Mouse (Mus musculus) liver, adult 2 months (tissue): ENCODE measurements around the gene Cltc. TPM values are rescaled to one million over a fixed set of nuclear protein-coding genes. Genes with fewer than 3 reads are reported as not detected.

Experiments used
- DNase-seq: peaks from one replicate; pipeline ENCODE4 v3.0.0-alpha.2; 2011; ENCODE audit warnings: low read depth, low spot score; ENCODE audit errors: extremely low read depth
- H3K27ac ChIP-seq: fragments of 200-500 bp; replicated peaks from 2 replicates; pipeline ENCODE4 v1.5.1; 2012; ENCODE audit warnings: low read depth, mild to moderate bottlenecking, control low read depth, inconsistent platforms, low read length; ENCODE audit not compliant: insufficient read depth
- H3K27me3 ChIP-seq: fragments of 200-500 bp; 2 replicates; pipeline ENCODE4 v1.6.1; 2012; ENCODE audit warnings: mild to moderate bottlenecking, moderate library complexity, low read length, inconsistent platforms; ENCODE audit not compliant: control insufficient read depth, insufficient read depth
- H3K36me3 ChIP-seq: fragments of 200-500 bp; 2 replicates; pipeline ENCODE4 v1.6.1; 2012; ENCODE audit warnings: low read length, inconsistent platforms; ENCODE audit not compliant: control insufficient read depth, insufficient read depth
- H3K4me1 ChIP-seq: fragments of 200-500 bp; 2 replicates; pipeline ENCODE4 v1.6.1; 2011; ENCODE audit warnings: low read length; ENCODE audit not compliant: control insufficient read depth, insufficient read depth
- H3K4me3 ChIP-seq: fragments of 200-500 bp; 2 replicates; pipeline ENCODE4 v1.5.1; 2011; ENCODE audit warnings: low read depth, mild to moderate bottlenecking, control low read depth, low read length, moderate library complexity; ENCODE audit not compliant: insufficient read depth
- H3K79me2 ChIP-seq: fragments of 200-500 bp; 2 replicates; pipeline ENCODE4 v1.6.1; 2012; ENCODE audit warnings: inconsistent platforms, mild to moderate bottlenecking, low read length, moderate library complexity; ENCODE audit not compliant: control insufficient read depth, insufficient read depth
- H3K9ac ChIP-seq: fragments of 200-500 bp; 2 replicates; pipeline ENCODE4 v1.6.1; 2012; ENCODE audit warnings: low read depth, mild to moderate bottlenecking, control low read depth, inconsistent platforms, low read length
- CTCF ChIP-seq: fragments of 200-500 bp; IDR thresholded peaks from 2 replicates; pipeline ENCODE4 v1.5.1; 2011; ENCODE audit warnings: low read depth, low read length, control low read depth
- POLR2A ChIP-seq: fragments of 200-500 bp; IDR thresholded peaks from 2 replicates; pipeline ENCODE4 v1.6.1; 2011; ENCODE audit warnings: low read length, control low read depth; ENCODE audit not compliant: insufficient read depth; ENCODE audit errors: extremely low read depth
- WGBS: fragments of 180-500 bp; shearing (Covaris S2); methylation state at CpG from one replicate; pipeline ENCODE4 v1.1.7; 2018; 5-methylcytosine and 5-hydroxymethylcytosine counted together
- polyA plus RNA-seq: library from polyadenylated mRNA; depleted of rRNA; stranded (reverse); fragments of >200 nt; gene quantifications from 2 replicates; pipeline ENCODE4 v1.2.3, GENCODE M21; 2012
- total RNA-seq: library from RNA; depleted of rRNA; stranded (reverse); fragments of >200 nt; gene quantifications from 2 replicates; pipeline ENCODE4 v1.2.3, GENCODE M21; 2014

The Cltc gene
- total and polyA plus RNA-seq, 2 experiments = 49.9 to 191 TPM

- TF ChIP-seq CTCF (no peak), POLR2A (no peak)
- no peak for DNase-seq
- no peaks in the 10 kb centered on the region for H3K27me3 ChIP-seq
- peak overlapping the region; percentile 90 for H3K27ac ChIP-seq
- no peaks in the 10 kb centered on the region for H3K36me3 ChIP-seq
- H3K79me2 ChIP-seq = peaks cover 20% of the 10 kb centered on the region; the same call in 1 of the 2 replicates
- H3K4me1 ChIP-seq = peaks cover 10% of the 10 kb centered on the region
- H3K4me3 ChIP-seq = peak overlapping the region; percentile 85
- peak overlapping the region; percentile 89 for H3K9ac ChIP-seq
- WGBS = under 1% methylated on average over 18 of the region's 18 CpGs
Observed at GRCm38 (mm10) chr11:86757142-86757479, 254 bp downstream of the Cltc start.

DNA sequence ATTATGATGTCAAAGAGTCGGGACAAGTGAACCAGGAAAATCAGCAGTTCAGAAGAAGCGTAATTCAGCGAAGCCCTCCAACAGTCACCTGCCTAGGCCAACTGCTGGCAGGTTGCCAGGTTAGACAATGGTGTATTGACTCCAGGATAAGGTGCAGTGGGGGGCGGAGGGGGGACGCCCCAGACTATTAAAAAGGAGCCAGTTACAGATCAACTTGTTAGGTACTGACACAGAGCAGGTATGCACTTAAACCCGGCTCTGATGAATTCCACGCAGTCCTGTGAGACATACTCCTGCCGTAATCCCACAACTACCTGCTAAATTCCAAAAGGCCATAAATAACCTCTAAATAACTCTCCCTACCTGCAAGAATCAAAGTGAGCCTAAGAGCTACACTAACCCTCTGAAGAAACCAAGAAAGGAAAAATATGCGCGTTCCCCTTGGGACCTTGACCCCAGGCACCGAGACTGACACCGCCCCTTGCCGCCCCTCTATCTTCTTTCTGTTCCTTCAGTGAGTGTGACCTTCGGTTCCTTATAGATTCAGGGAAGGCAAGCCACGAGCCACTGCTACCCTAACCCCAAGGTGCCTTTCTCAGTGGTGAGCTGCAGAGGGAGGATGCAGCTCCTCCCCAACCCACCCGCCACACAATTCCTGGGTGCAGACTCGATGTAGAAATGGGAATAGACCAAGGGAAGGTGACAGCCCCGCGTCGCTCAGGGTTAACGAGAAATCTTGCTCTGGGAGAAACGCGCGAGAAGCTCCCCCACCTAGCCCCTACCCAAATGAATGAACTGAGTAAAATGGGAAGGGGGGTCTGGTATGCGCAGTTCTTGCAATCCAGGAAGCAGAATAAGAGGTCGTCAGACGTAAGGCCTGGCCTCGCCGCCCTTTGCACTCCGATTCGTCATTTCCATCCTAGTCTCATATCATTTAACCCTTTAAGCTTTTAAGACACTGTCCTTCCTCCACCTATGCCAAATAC is 916 bp downstream of the Cltc start:
- H3K79me2 ChIP-seq = peaks cover 22% of the 10 kb centered on the region; the same call in 1 of the 2 replicates
- peaks cover 11% of the 10 kb centered on the region for H3K4me1 ChIP-seq
- H3K4me3 ChIP-seq = peak overlapping the region; percentile 85
- WGBS = under 1% methylated on average over 31 of the region's 31 CpGs
- H3K9ac ChIP-seq = peak overlapping the region; percentile 89
- H3K27ac ChIP-seq = peak overlapping the region; percentile 90
- no peaks in the 10 kb centered on the region for H3K36me3 ChIP-seq
- DNase-seq = peak; percentile 80
- TF ChIP-seq POLR2A (no peak), CTCF (no peak)
- H3K27me3 ChIP-seq = no peaks in the 10 kb centered on the region

- Histone ChIP-seq H3K4me1 (peaks cover 23% of the 10 kb centered on the region), H3K9ac (no peak overlapping the region), H3K79me2 (peaks cover 37% of the 10 kb centered on the region; the same call in 1 of the 2 replicates), H3K4me3 (no peak overlapping the region), H3K27me3 (no peaks in the 10 kb centered on the region), H3K27ac (no peak overlapping the region), H3K36me3 (0 out of 2 replicates have a peak, but pooled peaks cover 2% of the 10 kb centered on the region)
- no peak for DNase-seq
- TF ChIP-seq CTCF (no peak), POLR2A (no peak)
Observed at GRCm38 (mm10) chr11:86752404-86752803, 5.0 kb downstream of the Cltc start.

- Histone ChIP-seq H3K36me3 (0 out of 2 replicates have a peak, but pooled peaks cover 2% of the 10 kb centered on the region), H3K27ac (no peak overlapping the region; the same call in 1 of the 2 replicates), H3K4me1 (peaks cover 23% of the 10 kb centered on the region), H3K27me3 (no peaks in the 10 kb centered on the region), H3K4me3 (no peak overlapping the region), H3K79me2 (peaks cover 37% of the 10 kb centered on the region; the same call in 1 of the 2 replicates), H3K9ac (no peak overlapping the region)
- DNase-seq = no peak
- no peak for TF ChIP-seq POLR2A
- TF ChIP-seq CTCF = no peak
- 83% methylated on average over 1 of the region's 1 CpGs for WGBS
Observed at GRCm38 (mm10) chr11:86751010-86751409, 6.4 kb downstream of the Cltc start.

DNA sequence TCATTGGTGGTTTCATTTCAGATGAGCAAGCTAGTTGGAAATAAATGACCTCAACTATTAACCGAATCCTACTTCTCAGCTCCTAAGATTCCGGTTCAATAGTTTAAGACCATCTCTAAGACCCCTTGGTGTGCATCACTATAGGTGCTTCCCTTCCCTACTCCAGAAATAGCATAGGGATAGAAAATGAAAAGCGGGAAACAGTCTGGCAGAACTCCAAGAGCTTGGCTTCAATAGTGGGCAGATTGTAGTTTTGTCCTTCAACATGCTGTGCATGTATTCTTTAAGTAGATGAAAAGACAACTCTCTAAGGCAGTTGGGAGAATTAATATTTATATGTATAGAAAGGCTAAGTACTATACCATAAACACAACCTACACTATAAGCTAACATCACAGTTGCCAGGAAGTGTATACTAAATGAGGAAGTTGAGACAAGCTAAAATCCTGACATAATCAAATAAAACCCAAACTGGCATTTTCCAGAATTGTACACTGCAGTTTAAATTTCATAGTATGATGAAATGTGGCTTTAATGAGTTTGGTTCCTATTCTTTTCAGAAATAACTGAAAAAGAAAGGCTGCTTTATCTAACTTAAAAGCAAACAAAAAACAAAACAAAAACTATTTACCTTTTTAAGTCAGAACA is 7.5 kb downstream of the Cltc start:
- WGBS = 58% methylated on average over 3 of the region's 3 CpGs
- TF ChIP-seq POLR2A (no peak), CTCF (no peak)
- H3K79me2 ChIP-seq = peaks cover 45% of the 10 kb centered on the region
- H3K9ac ChIP-seq = no peak overlapping the region
- no peak overlapping the region for H3K27ac ChIP-seq
- H3K36me3 ChIP-seq = peaks cover 2% of the 10 kb centered on the region; the same call in 1 of the 2 replicates
- H3K4me1 ChIP-seq = peaks cover 31% of the 10 kb centered on the region
- no peak overlapping the region for H3K4me3 ChIP-seq
- DNase-seq = no peak
- H3K27me3 ChIP-seq = no peaks in the 10 kb centered on the region
